Mouse (Mus musculus) lung, postnatal 0 days (tissue): ENCODE results near the gene Drd1. TPM values are rescaled to one million over a fixed set of nuclear protein-coding genes. Genes with fewer than 3 reads are reported as not detected.

ENCODE experiments used
- ATAC-seq: fragments of 200-750 bp; cut with Nextera tagmentation; 2 replicates; pipeline ENCODE4 v1.8.0; 2017; ENCODE audit warnings: moderate library complexity
- DNase-seq: peaks from one replicate; pipeline ENCODE4 v3.0.0-alpha.2; 2016; ENCODE audit warnings: low spot score
- H3K27ac ChIP-seq: fragments of 300-500 bp; sonication (generic); 2 replicates; pipeline ENCODE4 v1.5.1; 2014; ENCODE audit warnings: antibody characterized with exemption, mild to moderate bottlenecking, low read length, mixed read lengths
- H3K27me3 ChIP-seq: fragments of 300-500 bp; sonication (generic); replicated peaks from 2 replicates; pipeline ENCODE4 v1.6.1; 2014; ENCODE audit warnings: low read length, mixed read lengths; ENCODE audit not compliant: insufficient read depth
- H3K36me3 ChIP-seq: fragments of 300-500 bp; sonication (generic); 2 replicates; pipeline ENCODE4 v1.6.1; 2014; ENCODE audit warnings: low read length, mixed read lengths; ENCODE audit not compliant: insufficient read depth
- H3K4me1 ChIP-seq: fragments of 300-500 bp; sonication (generic); 2 replicates; pipeline ENCODE4 v1.6.1; 2014; ENCODE audit warnings: antibody characterized with exemption, low read depth, low read length, mixed read lengths; ENCODE audit not compliant: insufficient read depth
- H3K4me2 ChIP-seq: fragments of 300-500 bp; sonication (generic); replicated peaks from 2 replicates; pipeline ENCODE4 v1.6.1; 2014; ENCODE audit warnings: low read depth, mild to moderate bottlenecking, low read length, moderate library complexity, mixed read lengths
- H3K4me3 ChIP-seq: fragments of 300-500 bp; sonication (generic); 2 replicates; pipeline ENCODE4 v1.5.1; 2014; ENCODE audit warnings: low read depth, low read length
- H3K9ac ChIP-seq: fragments of 300-500 bp; sonication (generic); replicated peaks from 2 replicates; pipeline ENCODE4 v1.6.1; 2014; ENCODE audit warnings: low read depth, mild to moderate bottlenecking
- H3K9me3 ChIP-seq: fragments of 300-500 bp; sonication (generic); 2 replicates; pipeline ENCODE4 v1.6.1; 2016; ENCODE audit warnings: low read length, mixed read lengths
- CTCF ChIP-seq: IDR thresholded peaks from 2 replicates; pipeline ENCODE4 v1.5.1; 2016; ENCODE audit warnings: antibody characterized with exemption, mild to moderate bottlenecking
- EP300 ChIP-seq: IDR thresholded peaks from 2 replicates; pipeline ENCODE4 v1.6.1; 2016; ENCODE audit warnings: antibody characterized with exemption, mild to moderate bottlenecking, control low read depth
- WGBS: fragments of 180-500 bp; shearing (Covaris S2); extraction: QIAGEN DNeasy Blood & Tissue Kit; methylation state at CpG from one replicate; pipeline ENCODE4 v1.1.7; 2014; 5-methylcytosine and 5-hydroxymethylcytosine counted together
- polyA plus RNA-seq: library from polyadenylated mRNA; unstranded; fragments of >200 nt; fragmentation: Nextera tagmentation; extraction: Ambion mirVana; gene quantifications from 2 replicates; pipeline ENCODE4 v1.2.1, GENCODE M21; 2015

The Drd1 gene
- polyA plus RNA-seq, result 0.13 and 0.18 TPM in 2 replicates

DNA sequence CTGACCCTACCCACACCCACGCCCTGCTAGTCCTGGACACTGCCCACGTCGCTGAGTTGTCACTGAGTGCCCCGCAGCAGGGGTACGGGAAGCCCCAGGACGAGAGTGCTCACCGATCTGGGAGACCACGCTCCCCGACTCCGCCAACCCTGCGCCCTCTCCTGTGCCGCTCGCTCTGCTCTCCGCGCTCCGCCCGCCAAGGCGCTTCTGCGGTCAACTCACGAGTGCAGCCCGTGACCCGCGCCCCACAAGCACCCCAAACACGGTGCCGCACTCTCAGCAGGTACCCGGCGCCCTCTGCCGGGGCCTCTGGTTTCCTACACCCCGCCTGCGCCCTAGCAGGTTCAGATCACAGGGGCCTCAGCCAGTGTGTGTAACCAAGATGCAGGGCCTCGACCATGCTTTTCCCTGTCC lies at the start of gene Drd1:
Gene Drd1, minus strand, starts transcription at position 258 of the 414 bp plus-strand sequence.
- WGBS, result 2% methylated on average over 31 of the region's 31 CpGs
- H3K4me1 ChIP-seq, result no peaks in the 10 kb centered on the region
- H3K27ac ChIP-seq, result no peak within 1 kb of the TSS
- peak; percentile 78 for TF ChIP-seq CTCF
- TF ChIP-seq EP300, result no peak
- peak within 1 kb of the TSS; percentile 40 for H3K4me3 ChIP-seq
- H3K9ac ChIP-seq, result no peak within 1 kb of the TSS
- peak; percentile 74 for ATAC-seq
- peak within 1 kb of the TSS; percentile 76 for H3K4me2 ChIP-seq
- peak; percentile 45 for DNase-seq
- no peaks in the 10 kb centered on the region for H3K36me3 ChIP-seq
- no peaks in the 10 kb centered on the region for H3K9me3 ChIP-seq
- peaks cover 8% of the 10 kb centered on the region; the same call in 1 of the 2 replicates for H3K27me3 ChIP-seq

- Histone ChIP-seq H3K9me3 (no peaks in the 10 kb centered on the region), H3K27me3 (no peaks in the 10 kb centered on the region), H3K27ac (no peak overlapping the region), H3K36me3 (no peaks in the 10 kb centered on the region), H3K4me1 (no peaks in the 10 kb centered on the region), H3K4me2 (no peak overlapping the region), H3K4me3 (no peak overlapping the region), H3K9ac (no peak overlapping the region)
- WGBS, result 70% methylated on average over 10 of the region's 10 CpGs
- DNase-seq (no peak), ATAC-seq (no peak)
- TF ChIP-seq EP300 (no peak), CTCF (no peak)
Measured at GRCm38 (mm10) chr13:54103866-54104265, 48.4 kb upstream of the Drd1 start.

- TF ChIP-seq EP300 (no peak), CTCF (no peak)
- H3K4me1 ChIP-seq, result no peaks in the 10 kb centered on the region
- no peaks in the 10 kb centered on the region for H3K9me3 ChIP-seq
- no peak overlapping the region for H3K9ac ChIP-seq
- no peak overlapping the region for H3K4me2 ChIP-seq
- H3K27ac ChIP-seq, result no peak overlapping the region
- no peaks in the 10 kb centered on the region for H3K27me3 ChIP-seq
- no peaks in the 10 kb centered on the region for H3K36me3 ChIP-seq
- DNase-seq (no peak), ATAC-seq (no peak)
- WGBS, result 66% methylated on average over 3 of the region's 3 CpGs
- no peak overlapping the region for H3K4me3 ChIP-seq
Measured at GRCm38 (mm10) chr13:54103271-54103670, 47.8 kb upstream of the Drd1 start.

- Histone ChIP-seq H3K36me3 (no peaks in the 10 kb centered on the region), H3K9ac (no peak overlapping the region), H3K4me1 (no peaks in the 10 kb centered on the region), H3K4me2 (no peak overlapping the region), H3K27ac (no peak overlapping the region), H3K27me3 (no peaks in the 10 kb centered on the region), H3K4me3 (no peak overlapping the region), H3K9me3 (no peaks in the 10 kb centered on the region)
- DNase-seq, result no peak
- WGBS, result 84% methylated on average over 3 of the region's 3 CpGs
- TF ChIP-seq CTCF (no peak), EP300 (no peak)
- ATAC-seq, result no peak
Measured at GRCm38 (mm10) chr13:54102061-54102460, 46.6 kb upstream of the Drd1 start.

DNA sequence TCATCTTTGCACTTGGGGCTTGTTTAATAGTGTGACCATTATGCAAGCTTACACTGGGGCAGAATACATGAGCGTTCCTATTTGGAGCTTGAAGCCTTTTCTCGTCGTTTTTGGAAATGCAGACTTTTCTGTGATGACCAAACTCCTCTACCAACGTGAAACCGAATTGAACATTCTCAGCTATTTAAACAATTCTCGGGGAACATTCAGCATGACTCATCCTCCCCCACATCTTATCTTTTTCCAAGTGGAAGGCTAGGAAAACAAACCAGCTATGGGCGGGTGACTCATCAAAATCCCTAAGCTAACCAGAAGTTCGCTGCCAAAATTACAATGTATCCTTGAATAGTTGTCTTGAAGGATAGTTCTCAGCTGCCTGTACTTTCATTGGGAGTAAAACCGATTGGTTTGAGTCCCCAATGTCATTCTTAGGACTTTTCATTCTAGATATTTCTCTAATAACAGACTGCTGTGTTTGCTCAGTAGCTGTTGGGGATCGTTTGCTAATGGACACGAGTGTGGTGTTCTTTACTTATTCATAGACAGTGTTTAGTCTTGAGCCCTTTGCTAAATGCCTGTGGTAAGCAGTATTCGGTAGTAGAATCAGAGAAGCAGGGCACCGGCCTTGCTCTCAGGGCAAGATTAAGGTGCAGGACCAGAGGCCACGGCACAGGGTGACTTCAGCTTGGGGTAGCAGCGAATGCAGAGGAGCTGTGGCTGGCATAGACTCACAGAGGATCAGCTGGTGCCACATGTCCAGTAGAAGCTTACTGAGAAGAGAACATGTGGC lies 45.7 kb upstream of the Drd1 start:
- H3K27ac ChIP-seq, result no peak overlapping the region
- WGBS, result 60% methylated on average over 15 of the region's 15 CpGs
- TF ChIP-seq EP300 (peak; percentile 72), CTCF (no peak)
- no peaks in the 10 kb centered on the region for H3K36me3 ChIP-seq
- H3K9ac ChIP-seq, result no peak overlapping the region
- no peak overlapping the region for H3K4me2 ChIP-seq
- ATAC-seq (peak; percentile 59), DNase-seq (peak; percentile 77)
- H3K4me3 ChIP-seq, result no peak overlapping the region
- H3K9me3 ChIP-seq, result no peaks in the 10 kb centered on the region
- no peaks in the 10 kb centered on the region for H3K27me3 ChIP-seq
- no peaks in the 10 kb centered on the region for H3K4me1 ChIP-seq

- ATAC-seq, result no peak
- no peaks in the 10 kb centered on the region for H3K4me1 ChIP-seq
- no peaks in the 10 kb centered on the region for H3K27me3 ChIP-seq
- TF ChIP-seq CTCF (no peak), EP300 (no peak)
- H3K9ac ChIP-seq, result no peak overlapping the region
- DNase-seq, result no peak
- 83% methylated on average over 6 of the region's 6 CpGs for WGBS
- H3K9me3 ChIP-seq, result no peaks in the 10 kb centered on the region
- no peak overlapping the region for H3K4me3 ChIP-seq
- no peak overlapping the region for H3K27ac ChIP-seq
- no peaks in the 10 kb centered on the region for H3K36me3 ChIP-seq
- H3K4me2 ChIP-seq, result no peak overlapping the region
Measured at GRCm38 (mm10) chr13:54097797-54098196, 42.3 kb upstream of the Drd1 start.
